Mouse (Mus musculus) gastrocnemius, postnatal 25 days (tissue): ENCODE results near the gene Zswim9. TPM values are rescaled to one million over a fixed set of nuclear protein-coding genes. Genes with fewer than 3 reads are reported as not detected.
"Not testable (repeated sequence)": the region's sequence is repeated elsewhere in the genome, so short reads cannot be mapped to it uniquely, and the experiment has no call there.

Experiments
- DNase-seq: peaks from one replicate; pipeline ENCODE4 v3.0.0; 2022
- long read RNA-seq, 2 experiments: library from polyadenylated mRNA; stranded (forward); transcript quantifications; one replicate each; pipeline ENCODE4 v2.0.0; 2021
- total RNA-seq, 2 experiments: library from RNA; stranded (reverse); gene quantifications; 1 replicate in 1 of 2; 2 replicates in 1 of 2; pipeline ENCODE4 v1.2.3; 2021

Zswim9 gene
- 1 to 10 TPM; 7.6 to 8.0 TPM for total RNA-seq
- long read RNA-seq, experiment 1, partial matches to known transcripts: 1 of 7 reads
- long read RNA-seq, experiment 1, other reads (novel, unspliced or antisense): 6 of 7 reads
- long read RNA-seq, experiment 2, partial matches to known transcripts: 2 of 7 reads
- long read RNA-seq, experiment 2, other reads (novel, unspliced or antisense): 4 of 7 reads

- DNase-seq: peak; percentile 90
Observed at GRCm38 (mm10) chr7:13278308-13278891, at the start of gene Zswim9. Zswim9 (minus strand) TSS chr7:13278721.

GRCm38 (mm10) chr7:13324316-13324715 lies 45.8 kb upstream of the Zswim9 start, which contains the start of gene Pla2g4c:
Pla2g4c (plus strand) TSS chr7:13324655.
- DNase-seq: no peak

- DNase-seq: no peak
Observed at GRCm38 (mm10) chr7:13321424-13321823, 42.9 kb upstream of the Zswim9 start.

GRCm38 (mm10) chr7:13314095-13314597 lies 35.6 kb upstream of the Zswim9 start:
- peak; percentile 26 for DNase-seq

GRCm38 (mm10) chr7:13311401-13311800 lies 32.9 kb upstream of the Zswim9 start:
- DNase-seq: no peak

- DNase-seq: no peak
Observed at GRCm38 (mm10) chr7:13310493-13311199, 32.1 kb upstream of the Zswim9 start.

- DNase-seq: no peak
Observed at GRCm38 (mm10) chr7:13309407-13309806, 30.9 kb upstream of the Zswim9 start.

GRCm38 (mm10) chr7:13303372-13303771 lies 24.9 kb upstream of the Zswim9 start:
- DNase-seq: no peak

GRCm38 (mm10) chr7:13302780-13303179 lies 24.3 kb upstream of the Zswim9 start:
- DNase-seq: no peak

- no peak for DNase-seq
Observed at GRCm38 (mm10) chr7:13301643-13302042, 23.1 kb upstream of the Zswim9 start.

- no peak for DNase-seq
Observed at GRCm38 (mm10) chr7:13298821-13299220, 20.3 kb upstream of the Zswim9 start.

GRCm38 (mm10) chr7:13297636-13298035 lies 19.1 kb upstream of the Zswim9 start:
- no peak for DNase-seq

GRCm38 (mm10) chr7:13295256-13295655 lies 16.7 kb upstream of the Zswim9 start:
- DNase-seq: no peak

GRCm38 (mm10) chr7:13293878-13294855 lies 15.6 kb upstream of the Zswim9 start:
- DNase-seq: peak; percentile 16

- DNase-seq: no peak
Observed at GRCm38 (mm10) chr7:13291370-13291769, 12.8 kb upstream of the Zswim9 start.

GRCm38 (mm10) chr7:13290041-13290675 lies 11.6 kb upstream of the Zswim9 start:
- no peak for DNase-seq

GRCm38 (mm10) chr7:13288621-13289020 lies 10.1 kb upstream of the Zswim9 start:
- DNase-seq: no peak

GRCm38 (mm10) chr7:13278957-13279356 lies 436 bp upstream of the Zswim9 start:
- DNase-seq: not testable (repeated sequence)

- DNase-seq: no peak
Observed at GRCm38 (mm10) chr7:13277833-13278232, 688 bp downstream of the Zswim9 start.

GRCm38 (mm10) chr7:13277081-13277480 lies 1.4 kb downstream of the Zswim9 start, which contains the start of gene Lig1:
Lig1 (plus strand) TSS chr7:13277283.
- DNase-seq: no peak

- DNase-seq: no peak
Observed at GRCm38 (mm10) chr7:13271704-13272103, 6.8 kb downstream of the Zswim9 start.
